Mouse (Mus musculus): ENCODE results near the gene Scrt2.

Gene Scrt2

GRCm38 (mm10) chr2:152105318-152106224 is 24.2 kb downstream of the Scrt2 start, which contains the start of gene Srxn1:
TSS of gene Srxn1 (plus strand) at chr2:152105516.
- DNase-seq (ENCODE audit: low spot score in 2 of 2), result peak; percentile 84 to 87

GRCm38 (mm10) chr2:152106225-152106595 is 24.9 kb downstream of the Scrt2 start:
- DNase-seq (ENCODE audit: low spot score in 2 of 2), result no peak

- DNase-seq (ENCODE audit: low spot score in 2 of 2), result no peak
Measured at GRCm38 (mm10) chr2:152106597-152106996, 25.3 kb downstream of the Scrt2 start.

- no peak for DNase-seq (ENCODE audit: low spot score in 2 of 2)
Measured at GRCm38 (mm10) chr2:152108702-152109101, 27.4 kb downstream of the Scrt2 start.

- no peak for DNase-seq (ENCODE audit: low spot score in 2 of 2)
Measured at GRCm38 (mm10) chr2:152109386-152109785, 28.1 kb downstream of the Scrt2 start.

GRCm38 (mm10) chr2:152111311-152111710 is 30.0 kb downstream of the Scrt2 start:
- no peak for DNase-seq (ENCODE audit: low spot score in 2 of 2)

GRCm38 (mm10) chr2:152111920-152112319 is 30.6 kb downstream of the Scrt2 start:
- peak; percentile 96 to 97 for DNase-seq (ENCODE audit: low spot score in 2 of 2)

GRCm38 (mm10) chr2:152112490-152112889 is 31.2 kb downstream of the Scrt2 start:
- no peak for DNase-seq (ENCODE audit: low spot score in 2 of 2)

GRCm38 (mm10) chr2:152112970-152113369 is 31.6 kb downstream of the Scrt2 start:
- peak in 1 of 2 experiments; percentile 68 for DNase-seq (ENCODE audit: low spot score in 2 of 2)

GRCm38 (mm10) chr2:152114057-152114975 is 33.0 kb downstream of the Scrt2 start:
- DNase-seq (ENCODE audit: low spot score in 2 of 2), result no peak

- no peak for DNase-seq (ENCODE audit: low spot score in 2 of 2)
Measured at GRCm38 (mm10) chr2:152117694-152118093, 36.4 kb downstream of the Scrt2 start.

GRCm38 (mm10) chr2:152119228-152119865 is 38.0 kb downstream of the Scrt2 start:
- DNase-seq (ENCODE audit: low spot score in 2 of 2), result no peak

- DNase-seq (ENCODE audit: low spot score in 2 of 2), result no peak
Measured at GRCm38 (mm10) chr2:152122896-152123295, 41.6 kb downstream of the Scrt2 start.

- no peak for DNase-seq (ENCODE audit: low spot score in 2 of 2)
Measured at GRCm38 (mm10) chr2:152128597-152128996, 47.3 kb downstream of the Scrt2 start.

- peak; percentile 50 to 65 for DNase-seq (ENCODE audit: low spot score in 2 of 2)
Measured at GRCm38 (mm10) chr2:152129778-152130177, 48.4 kb downstream of the Scrt2 start.

GRCm38 (mm10) chr2:152132016-152132415 is 50.7 kb downstream of the Scrt2 start:
- no peak for DNase-seq (ENCODE audit: low spot score in 2 of 2)

- no peak for DNase-seq (ENCODE audit: low spot score in 2 of 2)
Measured at GRCm38 (mm10) chr2:152132691-152133090, 51.4 kb downstream of the Scrt2 start.

- DNase-seq (ENCODE audit: low spot score in 2 of 2), result peak in 1 of 2 experiments; percentile 37
Measured at GRCm38 (mm10) chr2:152139191-152139987, 58.1 kb downstream of the Scrt2 start.

- no peak for DNase-seq (ENCODE audit: low spot score in 2 of 2)
Measured at GRCm38 (mm10) chr2:152140941-152141340, 59.6 kb downstream of the Scrt2 start.

- DNase-seq (ENCODE audit: low spot score in 2 of 2), result no peak
Measured at GRCm38 (mm10) chr2:152141491-152141890, 60.2 kb downstream of the Scrt2 start.

- no peak for DNase-seq (ENCODE audit: low spot score in 2 of 2)
Measured at GRCm38 (mm10) chr2:152142046-152142445, 60.7 kb downstream of the Scrt2 start.

All from frontal cortex, postnatal 36 days (tissue).